Mouse (Mus musculus): ENCODE data around the gene Ccr7.
A peak's percentile ranks its signal among the peaks of the same experiment; 100 is the strongest.

Ccr7 gene

DNA sequence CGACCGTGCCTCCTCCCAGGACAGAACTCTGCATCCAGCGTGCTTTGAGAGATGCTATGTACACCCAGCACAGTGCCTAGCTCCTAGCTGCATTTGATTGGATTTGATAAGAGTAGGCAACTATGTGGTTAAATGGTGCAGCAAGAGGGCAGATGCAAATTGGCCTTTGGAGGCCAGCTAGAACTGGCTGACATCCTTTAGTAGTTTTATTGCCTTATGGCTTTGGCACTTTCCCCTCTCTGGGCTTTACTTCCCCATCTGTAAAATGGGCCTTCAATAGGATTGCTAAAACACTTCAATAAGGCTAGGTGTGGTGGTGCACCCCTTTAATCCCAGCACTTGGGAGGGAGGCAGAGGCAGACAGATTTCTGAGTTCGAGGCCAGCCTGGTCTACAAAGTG lies 17.9 kb downstream of the Ccr7 start:
- DNase-seq, result no peak

DNA sequence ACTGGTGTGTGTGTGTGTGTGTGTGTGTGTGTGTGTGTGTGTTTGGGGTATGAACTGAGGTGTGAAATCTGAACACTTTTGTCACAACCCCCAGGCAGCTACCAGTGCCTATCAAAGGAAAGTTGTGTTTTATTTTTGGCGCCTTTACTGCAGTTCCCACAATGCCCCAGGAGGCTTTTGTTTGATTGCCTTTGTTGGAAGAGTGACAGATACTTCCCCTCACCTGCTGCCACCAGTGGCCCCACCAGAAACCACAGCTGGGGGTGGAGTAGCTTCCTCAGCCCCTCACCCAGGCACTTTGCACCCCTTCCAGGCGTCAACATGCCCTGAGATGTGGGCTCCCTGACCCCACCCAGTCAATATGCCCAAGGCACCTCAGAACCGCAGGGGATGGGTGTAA lies 18.5 kb downstream of the Ccr7 start:
- no peak for DNase-seq

DNA sequence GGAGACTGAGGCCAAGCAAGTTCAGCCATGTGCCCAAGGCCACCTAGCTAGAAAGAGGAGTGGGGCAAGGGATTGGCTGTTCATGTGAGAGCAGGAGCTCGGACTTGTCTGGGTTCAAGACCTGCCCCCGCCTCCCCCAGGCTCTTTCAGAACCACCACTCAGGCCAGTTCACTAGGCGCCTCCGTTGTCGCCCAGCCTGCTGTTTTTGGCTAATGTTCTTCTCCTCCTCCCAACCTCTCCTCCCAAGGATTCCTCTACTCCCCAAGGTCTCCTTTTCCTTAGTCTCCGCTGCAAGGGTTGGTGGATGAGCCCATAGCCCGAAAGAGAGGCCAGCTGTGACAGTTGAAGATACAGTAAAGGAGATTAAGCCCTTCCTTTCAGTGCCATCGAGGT lies 19.8 kb downstream of the Ccr7 start:
- no peak for DNase-seq

DNA sequence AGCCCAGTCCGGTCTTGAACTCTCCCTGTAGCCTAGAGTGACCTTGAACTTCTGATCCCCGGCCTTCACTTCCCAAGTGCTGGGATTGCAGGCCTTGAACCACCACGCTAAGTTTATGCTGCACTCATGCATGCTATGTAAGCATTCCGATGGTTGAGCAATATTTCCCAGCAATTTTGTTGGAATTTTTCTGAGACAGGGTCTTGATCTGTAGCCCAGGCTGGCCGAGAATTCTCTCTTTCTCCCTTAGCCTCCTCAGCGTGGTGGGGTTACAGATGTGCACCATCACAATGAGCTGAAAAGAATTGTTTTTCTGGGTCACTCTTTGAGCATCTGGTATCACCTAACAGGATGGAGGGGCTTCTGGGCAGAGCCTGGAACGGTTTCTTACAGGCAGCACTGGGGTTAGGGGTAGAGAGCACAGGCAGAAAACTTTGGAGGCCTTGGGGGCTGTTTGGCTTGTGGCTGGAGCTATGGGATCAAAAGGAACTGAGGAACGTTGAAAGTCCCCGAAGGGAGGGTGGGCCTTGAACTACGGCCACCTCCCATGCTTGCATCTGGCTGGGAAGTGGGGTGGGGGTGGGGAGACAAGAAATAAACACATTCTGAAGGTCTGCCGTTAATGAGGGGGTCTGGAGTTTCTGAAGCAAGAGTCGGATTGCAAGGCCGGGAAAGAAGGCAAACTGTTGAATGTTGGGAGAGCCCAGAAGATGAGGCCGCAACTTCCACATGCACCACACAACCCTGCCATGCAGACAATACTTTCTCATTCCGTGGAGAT lies 20.4 kb downstream of the Ccr7 start:
- no peak for DNase-seq

DNA sequence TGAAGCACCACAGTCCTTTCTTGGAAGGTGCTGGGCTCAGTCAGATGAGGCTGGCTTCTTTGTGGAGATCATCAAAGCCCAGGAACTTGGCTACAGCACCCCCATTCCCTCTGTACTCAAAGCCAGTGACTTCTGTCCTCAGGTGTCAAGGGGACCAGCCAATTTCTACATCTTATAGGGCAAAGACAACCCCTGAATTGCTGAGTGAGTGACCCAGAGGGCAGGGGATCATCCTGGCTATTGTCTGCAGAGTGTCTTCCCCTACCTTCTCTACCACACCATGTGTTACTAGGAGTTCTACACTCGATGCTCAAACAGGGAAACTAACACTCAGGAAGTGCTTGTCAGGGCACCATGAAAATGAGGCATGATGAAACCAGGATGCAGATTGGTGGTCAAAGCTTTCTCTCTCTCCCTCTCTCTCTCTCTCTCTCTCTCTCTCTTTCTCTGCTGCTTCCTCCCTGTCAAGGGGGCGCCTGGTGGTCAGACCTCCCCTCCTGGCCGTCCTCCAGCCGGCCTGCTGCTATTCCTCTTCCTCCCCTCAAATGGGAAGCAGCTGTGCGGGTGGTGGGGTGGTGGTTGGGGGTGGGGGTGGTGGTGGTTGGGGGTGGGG lies 21.5 kb downstream of the Ccr7 start:
- no peak for DNase-seq

DNA sequence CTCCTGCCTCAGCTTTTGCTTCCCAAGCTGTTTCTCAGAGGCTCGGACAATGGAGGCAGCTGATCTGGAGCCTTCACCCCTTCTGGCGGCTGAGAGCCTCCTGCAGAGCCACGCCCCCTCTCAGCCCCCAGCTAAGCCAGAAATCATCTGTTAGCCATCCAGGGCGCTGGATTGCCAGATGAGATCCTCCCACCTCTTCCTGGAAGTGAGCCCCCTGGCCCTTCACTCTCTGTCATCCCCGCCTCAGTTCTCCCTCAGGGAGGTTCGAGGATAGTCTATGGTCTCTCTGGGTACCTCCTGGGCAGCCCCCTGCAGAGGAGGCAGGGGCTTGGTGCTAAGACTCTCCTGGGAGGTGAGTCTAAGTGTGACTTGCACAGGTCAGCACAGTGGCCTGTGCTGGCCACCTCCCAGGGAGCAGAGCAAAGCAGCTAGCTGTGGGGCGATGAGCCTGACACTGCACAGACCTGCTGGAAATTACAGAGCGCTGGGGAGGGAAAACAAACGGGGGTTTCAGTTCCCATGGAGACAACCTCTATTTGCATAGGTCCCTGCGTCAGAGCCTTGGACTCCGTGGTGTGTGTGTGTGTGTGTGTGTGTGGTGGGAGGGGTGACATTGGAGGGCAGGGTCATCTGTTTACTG lies 22.7 kb downstream of the Ccr7 start:
- peak; percentile 90 for DNase-seq

DNA sequence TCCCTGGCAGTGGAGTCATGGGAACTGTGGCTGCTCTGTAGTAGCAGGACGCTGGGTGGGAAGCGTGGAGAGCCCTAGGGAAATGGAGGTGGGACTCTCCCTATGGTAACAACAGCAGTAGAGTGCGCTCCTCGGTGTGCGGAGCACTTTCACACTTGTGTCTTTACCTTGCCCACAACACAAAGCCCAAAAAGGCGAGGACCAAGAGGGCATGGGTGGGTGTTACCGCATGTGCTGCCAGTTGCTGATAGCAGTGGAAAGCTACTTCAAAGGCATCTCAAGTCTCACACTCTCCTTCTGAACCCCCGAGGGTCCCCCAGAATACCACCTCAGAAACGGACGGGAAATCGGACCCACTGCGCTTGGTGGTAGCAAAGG lies 23.4 kb downstream of the Ccr7 start:
- no peak for DNase-seq

DNA sequence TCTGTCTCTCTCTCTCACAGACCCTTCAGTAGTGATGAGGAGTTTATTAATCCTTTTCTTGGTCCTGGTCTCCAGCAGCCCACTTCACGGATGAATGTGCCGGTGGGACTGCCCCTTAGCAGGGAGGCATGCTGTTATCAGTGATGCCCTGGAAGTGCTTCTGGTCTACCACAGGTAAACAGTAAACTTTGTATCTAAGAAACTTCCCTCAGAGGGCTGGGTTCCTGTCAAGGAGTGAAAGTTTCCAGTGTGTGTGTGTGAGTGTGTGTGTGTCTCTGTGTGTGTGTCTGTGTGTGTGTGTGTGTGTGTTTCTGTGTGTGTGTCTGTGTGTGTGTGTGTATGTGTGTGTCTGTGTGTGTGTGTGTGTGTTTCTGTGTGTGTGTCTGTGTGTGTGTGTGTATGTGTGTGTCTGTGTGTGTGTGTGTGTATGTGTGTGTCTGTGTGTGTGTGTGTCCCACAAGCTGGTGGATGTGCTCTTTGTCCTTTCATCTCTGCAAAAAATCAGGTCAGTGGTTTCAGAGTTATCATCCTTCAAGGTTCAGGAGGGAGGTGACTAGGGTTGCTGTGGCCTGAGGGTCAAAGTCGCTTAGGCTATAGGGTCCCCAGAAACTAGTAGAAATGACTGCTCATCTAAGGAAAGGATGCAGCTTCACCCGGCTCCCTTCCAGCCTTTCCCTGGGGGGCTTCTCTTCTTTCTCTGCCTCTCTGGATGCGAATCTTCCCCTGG lies 24.0 kb downstream of the Ccr7 start:
- no peak for DNase-seq

DNA sequence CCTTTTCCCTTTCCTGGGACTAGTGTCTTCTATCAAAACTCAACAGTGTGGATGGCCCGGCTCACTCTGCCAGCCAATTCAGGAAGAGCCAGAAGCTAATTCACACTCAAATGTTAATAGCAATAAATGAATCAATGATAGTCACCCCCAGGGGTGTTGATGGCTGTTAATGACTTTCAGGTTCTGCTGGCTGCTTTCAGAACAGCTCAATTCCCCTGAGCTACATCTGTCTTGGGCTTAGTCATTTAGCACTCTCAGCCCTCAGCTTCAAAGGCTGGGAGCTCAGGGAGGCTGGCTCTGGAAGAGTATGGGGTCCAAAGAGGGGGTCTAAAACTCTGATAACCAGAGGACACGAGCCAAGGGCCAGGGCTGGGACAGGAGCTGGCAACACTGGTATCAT lies 25.6 kb downstream of the Ccr7 start:
- no peak for DNase-seq

DNA sequence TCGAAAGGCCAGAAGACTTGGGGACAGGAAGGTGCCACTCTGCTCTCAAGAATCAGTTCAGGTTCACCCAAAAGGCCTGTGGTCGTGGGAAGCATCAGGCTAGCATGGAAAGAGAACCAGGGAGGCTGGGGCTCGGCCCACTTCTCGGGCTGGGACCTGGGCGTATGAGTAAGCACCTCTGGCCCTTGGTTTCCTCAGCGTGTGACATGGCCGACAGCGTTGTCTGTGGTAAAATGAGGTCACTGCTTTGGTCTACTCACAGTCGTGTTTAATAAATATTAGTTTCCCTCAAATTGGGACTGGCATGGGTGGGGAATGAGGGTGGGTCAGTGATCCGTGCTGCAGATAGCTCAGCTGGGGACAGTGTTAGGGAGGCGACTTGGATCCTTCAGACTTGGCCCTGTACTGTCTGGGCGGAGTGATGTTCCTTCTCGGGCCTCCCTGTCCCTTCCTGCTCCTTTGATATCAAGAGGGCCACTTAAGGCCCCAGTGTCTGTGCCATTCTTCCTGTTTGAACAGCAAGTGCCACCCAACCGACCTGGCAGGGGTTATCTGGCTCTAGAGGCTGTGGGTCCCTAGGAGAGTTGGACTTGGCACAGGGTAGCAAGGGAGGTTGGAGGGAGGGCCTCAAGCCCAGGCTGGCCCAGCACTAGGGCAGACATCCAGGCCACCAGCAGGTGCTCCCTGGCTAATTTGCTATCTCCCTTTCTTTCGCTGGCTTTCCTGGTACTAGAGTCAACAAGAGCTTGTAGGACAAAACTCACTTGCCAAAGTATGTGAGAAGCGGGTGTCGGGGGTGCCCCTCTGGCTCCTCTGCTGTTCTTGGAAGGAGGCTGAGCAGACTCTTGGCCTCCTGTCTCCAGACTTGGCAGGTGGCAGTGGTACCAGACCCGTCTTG lies 26.8 kb downstream of the Ccr7 start:
- no peak for DNase-seq

DNA sequence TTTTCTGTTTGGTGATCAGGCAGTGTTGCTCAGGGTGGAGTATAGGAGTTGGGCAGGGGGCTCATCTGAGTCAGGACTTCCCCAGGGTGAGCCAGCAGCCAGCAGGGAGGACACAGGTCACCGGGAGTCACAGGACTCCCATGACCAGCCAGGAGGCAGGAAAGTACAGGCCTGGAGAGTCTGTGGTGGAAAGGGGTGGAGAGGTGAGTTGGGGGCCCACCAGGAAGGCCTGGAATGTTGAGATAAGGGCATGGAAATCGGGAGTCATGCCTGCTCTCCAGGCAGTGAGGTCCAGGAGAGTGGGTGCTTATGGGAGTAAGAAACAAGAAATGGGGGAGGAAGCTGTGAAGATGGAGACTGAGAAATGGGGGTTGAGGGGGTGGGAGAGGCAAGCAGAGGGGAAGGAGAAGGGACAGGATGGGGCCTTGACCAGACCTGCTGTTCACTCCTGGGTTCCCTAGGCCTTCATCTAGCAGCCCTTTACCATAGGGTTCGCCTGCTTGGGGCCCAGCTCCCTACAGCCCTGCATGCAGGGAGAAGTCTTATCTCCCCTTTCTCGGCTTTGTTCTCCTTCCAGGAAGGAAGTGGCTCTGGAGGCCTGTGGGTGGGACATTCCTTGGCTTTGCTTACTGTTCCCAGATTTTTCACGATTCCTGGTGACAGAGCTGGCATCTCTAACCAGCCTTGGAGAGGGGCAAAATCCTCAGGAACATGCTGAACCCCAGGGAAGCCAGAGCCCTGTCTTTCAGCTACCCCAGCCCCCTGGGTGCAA lies 28.2 kb downstream of the Ccr7 start:
- no peak for DNase-seq

DNA sequence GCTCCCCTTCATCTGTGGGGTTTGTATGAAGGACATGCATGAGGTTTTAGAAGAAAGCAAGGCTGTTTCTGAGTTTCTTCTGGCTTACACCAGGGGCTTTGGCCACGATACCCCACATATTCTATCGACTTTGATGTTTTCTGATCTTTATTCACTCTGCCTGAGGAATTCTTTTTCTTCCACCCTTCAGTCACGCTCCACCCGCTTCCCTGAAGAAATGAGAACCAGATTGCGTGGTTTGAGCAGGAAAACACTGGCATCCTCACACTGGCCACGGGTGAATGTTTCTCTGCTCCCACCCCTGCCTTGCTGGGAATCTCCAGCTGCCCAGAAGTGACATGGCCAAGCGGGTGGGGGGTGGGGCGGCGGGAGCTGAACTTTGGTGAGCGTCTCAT lies 30.2 kb downstream of the Ccr7 start:
- DNase-seq, result no peak

DNA sequence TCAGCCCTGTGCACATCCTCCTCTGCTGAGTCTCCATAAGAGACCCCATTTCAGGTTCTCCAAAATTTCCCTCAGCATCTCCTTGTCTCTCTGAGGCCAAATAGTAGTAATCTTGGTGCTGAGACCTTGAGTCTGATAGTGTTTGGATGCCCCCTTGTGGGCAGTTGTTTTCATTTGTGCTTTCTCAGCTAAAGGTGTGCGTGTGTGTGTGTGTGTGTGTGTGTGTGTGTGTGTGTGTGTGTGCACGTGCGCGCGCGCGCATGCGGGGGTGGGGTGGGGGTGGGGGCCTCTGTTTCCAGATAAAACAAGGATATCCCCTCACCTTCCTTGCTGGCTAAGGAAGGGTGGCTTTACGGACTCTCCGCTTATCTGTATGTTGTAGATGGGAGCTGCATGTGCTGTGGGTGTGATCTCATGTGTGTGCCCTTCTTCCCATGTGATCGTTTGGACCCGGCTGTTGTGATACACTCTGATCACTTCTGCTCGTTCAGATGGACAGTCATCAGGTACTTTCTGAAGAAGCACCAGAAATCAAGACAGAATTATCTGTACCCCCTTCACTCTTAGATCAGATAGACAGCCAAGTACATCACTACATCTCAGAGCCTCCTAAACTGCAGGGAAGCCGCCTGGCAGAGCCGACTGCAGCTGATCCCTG lies 30.8 kb downstream of the Ccr7 start:
- peak; percentile 85 for DNase-seq

DNA sequence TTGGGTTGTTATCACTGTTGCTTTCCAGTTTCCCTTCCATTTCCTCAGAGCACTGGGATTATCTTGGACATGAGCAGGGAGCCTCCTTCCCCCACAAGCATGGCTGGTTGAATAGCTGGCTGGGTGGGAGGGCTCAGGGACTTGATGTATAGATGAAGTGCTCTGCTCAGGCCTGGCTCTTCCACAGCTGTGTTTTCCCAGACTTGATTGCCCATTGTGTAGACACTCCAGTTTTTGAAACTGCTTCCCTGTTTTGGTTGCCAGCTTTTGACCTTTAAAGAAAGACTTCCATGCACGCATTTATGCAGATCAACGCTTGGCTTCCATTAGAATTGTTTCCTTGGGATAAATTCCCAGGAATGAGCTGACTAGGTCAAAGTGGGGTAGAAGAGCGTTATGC lies 32.2 kb downstream of the Ccr7 start:
- no peak for DNase-seq

DNA sequence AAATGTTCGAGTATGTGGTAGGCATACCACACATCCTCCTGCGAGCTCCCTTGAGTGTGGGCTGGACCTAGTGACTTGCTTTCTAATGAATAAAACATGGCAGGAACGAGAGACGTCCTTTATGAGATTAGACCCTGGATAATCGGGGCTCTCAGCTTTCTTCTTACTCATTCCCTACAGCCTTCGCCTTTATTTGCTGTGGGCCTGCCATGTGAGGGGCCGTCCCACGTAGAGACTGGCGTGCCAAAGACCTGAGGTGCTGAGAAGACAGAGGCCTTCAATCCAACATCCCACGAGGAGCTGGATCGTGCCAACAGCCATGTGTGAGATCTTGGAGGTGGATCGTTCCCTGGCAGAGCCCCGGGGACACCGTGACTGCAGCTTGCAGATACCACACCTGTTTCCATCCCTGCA lies 33.7 kb downstream of the Ccr7 start:
- no peak for DNase-seq

DNA sequence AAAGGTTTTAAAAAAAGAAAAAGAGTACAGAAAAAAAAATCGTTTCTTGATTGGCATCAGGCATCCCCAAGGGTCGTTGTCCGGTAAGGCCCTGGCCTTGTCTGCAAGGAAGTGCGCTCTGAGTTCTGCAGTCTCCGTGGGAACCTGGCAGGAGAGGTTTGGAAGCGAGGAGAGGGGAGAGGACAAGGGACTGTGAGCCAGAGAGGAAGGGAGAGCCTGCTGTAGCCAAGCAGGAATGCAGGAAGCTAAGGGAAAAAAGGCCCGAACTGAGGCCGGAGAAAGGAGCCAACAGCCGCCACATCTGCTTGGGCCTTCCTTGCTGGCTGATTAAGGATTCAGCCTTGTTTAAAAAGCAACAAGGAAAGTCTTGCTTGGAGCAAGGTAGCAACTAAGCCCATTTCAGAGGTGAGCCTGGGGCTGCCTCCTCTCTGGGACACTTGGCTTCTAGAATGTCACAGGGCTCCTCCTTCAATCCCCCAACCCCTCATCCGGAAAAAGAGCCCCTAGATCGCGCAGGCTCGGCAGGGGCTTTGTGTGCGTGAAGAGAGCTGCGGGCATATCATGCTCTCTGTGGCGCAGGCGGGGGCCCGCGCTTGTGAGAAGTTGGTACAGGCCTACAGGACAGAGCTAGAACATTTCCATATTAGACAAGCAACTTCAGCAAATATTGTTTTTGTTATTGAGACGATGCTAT lies 34.2 kb downstream of the Ccr7 start:
- DNase-seq, result no peak

DNA sequence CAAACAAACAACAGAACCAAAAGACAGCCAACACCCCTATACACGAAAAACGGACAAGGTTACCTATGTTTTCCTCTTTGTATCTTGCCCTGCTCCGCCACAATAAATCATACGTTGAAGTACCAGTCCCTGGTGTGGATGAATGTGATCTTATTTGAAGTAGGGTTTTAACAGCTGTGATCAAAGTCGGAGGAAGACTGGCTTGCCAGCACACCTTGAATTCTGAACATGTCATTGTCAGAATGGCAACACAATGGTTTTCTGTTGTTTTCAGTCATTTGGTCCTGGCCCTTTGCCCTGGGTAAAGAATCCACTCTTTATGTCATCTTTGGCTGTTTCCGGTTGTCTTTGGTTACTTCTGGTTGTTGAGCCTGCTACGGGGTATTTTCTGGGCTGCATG lies 35.9 kb downstream of the Ccr7 start:
- no peak for DNase-seq

DNA sequence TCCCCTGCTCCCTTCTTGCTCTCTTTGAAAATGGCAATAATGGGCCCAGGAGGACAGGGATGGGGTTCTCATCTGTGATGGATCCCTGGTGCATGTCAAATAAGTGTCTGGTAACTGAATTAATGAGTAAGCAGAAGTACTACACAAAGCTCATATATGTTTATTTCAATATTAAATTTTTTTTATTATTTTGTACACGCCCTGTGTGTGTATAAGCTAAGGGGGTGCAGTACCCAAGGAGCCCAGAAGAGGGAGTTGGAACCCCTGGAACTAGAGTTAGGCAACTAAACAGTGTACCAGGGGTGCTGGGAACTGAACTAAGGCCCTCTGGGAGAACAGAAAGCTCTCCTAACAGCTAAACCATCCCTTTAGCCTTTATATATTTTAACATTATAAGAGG lies 36.5 kb downstream of the Ccr7 start:
- DNase-seq, result no peak

DNA sequence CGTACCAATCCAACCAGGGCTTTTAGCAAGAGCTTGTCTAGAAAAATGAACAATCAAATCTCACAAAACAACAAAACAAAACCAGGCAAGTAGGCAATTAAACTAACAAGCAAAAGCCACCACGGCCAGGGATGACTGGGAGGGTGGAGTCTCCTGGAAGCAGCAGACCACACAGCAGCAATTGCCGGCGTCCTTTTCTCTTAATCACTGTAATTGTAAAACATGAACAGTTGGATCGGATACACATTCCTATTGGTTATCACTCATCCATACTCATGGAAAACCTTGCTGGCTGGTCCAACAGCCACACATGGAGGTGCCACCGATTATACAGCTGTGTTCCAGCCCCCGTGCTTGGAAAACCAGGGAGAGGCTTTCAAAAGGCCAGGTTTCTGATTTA lies 37.0 kb downstream of the Ccr7 start:
- no peak for DNase-seq

DNA sequence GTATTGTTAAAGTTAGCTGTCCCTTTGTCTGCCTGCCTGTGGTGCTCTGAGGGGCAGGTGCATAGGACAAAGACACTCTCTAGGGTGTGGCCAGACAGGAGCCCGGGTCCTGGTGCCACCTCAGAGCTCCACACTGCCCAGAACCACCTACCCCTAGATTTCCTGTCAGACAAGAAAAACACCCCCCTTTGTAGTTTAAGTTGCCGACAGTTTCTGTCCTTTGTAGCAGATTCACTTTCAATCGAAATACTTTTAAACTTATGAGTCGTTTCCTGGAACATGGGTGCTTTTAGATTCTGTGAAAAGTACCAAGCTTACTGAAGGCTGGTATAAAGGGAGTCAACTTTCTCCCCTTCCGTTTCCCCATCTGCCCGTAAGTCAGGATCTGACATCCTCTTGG lies 38.9 kb downstream of the Ccr7 start:
- DNase-seq, result no peak

DNA sequence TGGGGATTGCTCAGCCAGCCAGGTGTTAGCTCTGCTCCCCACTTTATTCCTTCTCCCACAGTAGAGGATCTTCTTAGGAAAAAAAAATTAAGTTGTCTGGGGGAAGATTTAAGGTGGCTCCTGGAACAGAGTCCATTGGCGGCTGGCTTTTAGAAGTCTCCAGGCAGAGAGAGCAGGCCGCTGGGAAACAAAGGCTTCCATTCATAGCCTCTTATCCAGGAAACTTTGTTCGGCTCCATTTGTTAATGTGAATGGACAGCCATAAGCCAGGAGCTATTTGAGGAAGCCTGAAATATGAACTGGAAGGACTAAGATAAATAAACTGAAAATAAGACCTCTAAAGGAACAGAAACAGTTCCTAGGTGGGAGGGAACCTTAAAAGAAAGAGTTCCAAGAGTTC lies 41.8 kb downstream of the Ccr7 start:
- DNase-seq, result peak; percentile 88
